8 mouse cellular contexts compared by ENCODE assay signal in the genomic region with DNA sequence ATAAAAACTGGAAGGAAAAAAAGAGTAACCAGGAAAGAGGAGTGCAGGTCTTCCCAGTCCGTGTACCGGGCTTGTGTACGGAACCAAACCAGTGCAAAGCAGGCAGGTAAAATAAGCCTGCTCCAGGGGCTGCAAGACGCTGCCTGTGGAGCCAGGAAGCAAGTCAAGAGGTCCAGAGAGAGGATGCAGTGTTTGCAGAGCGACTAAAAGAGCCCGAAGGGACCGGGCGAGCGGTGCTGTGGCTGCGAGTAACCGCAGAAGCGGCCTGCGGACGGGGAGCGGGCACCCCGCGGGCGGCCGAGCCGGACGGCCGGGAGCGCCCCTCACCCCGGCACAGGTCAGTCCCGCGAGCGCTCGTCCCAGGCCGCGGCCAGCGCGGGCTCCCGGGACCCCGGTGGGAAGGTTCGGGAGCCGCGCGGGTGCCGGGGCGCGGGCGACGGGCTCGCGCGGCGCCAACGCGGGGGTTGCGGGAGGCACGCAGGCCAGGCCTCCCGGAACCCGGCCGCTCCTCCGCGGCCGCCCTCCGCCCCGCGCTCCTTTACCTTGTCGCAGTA. TPM values are rescaled to one million over a fixed set of nuclear protein-coding genes. Genes with fewer than 3 reads are reported as not detected.
DNase-seq lines count a peak whose midpoint lies in the region; ATAC-seq lines count a peak whose summit lies in the region.

No protein-coding gene starts in this region.

- no peak for DNase-seq in heart, adult 9 months (ENCODE audit: low spot score in 2 of 2)
- DNase-seq in CD4-positive helper T cell, adult 2 months (ENCODE audit: low read depth, low spot score), result peak; percentile 49
- peak; percentile 41 for DNase-seq in brain, adult 2 months (ENCODE audit: low read depth, low spot score)
- peak; percentile 10 to 13 for DNase-seq in frontal cortex, postnatal 14 days (ENCODE audit: low spot score in 2 of 2)
- peak; percentile 27 to 64 for DNase-seq in kidney, postnatal 25 days
- DNase-seq in midbrain, embryonic 11.5 days (ENCODE audit: low spot score, missing footprints), result peak; percentile 94
- DNase-seq in thymus, postnatal 25 days, result peak; percentile 43

- peak overlapping the region; percentile 91 for H3K4me3 ChIP-seq in heart, embryonic 11.5 days (ENCODE audit: low read depth, low read length)
- peak overlapping the region; percentile 82 for H3K4me3 ChIP-seq in midbrain, embryonic 11.5 days (ENCODE audit: low read depth, low read length)

- no peaks in the 10 kb centered on the region for H3K9me3 ChIP-seq in heart, embryonic 11.5 days (replicated peaks; ENCODE audit: control insufficient read depth, low read length)
- H3K9me3 ChIP-seq in midbrain, embryonic 11.5 days (ENCODE audit: control insufficient read depth, low read length), result no peaks in the 10 kb centered on the region

- peak overlapping the region; percentile 93 for H3K27ac ChIP-seq in heart, embryonic 11.5 days (ENCODE audit: low read depth, low read length)
- H3K27ac ChIP-seq in midbrain, embryonic 11.5 days (ENCODE audit: low read depth, low read length), result peak overlapping the region; percentile 89

- H3K36me3 ChIP-seq in heart, embryonic 11.5 days (ENCODE audit: control insufficient read depth, insufficient read depth, low read length), result no peaks in the 10 kb centered on the region
- no peaks in the 10 kb centered on the region for H3K36me3 ChIP-seq in midbrain, embryonic 11.5 days (ENCODE audit: control insufficient read depth, insufficient read depth, low read length)

- no peaks in the 10 kb centered on the region for H3K27me3 ChIP-seq in heart, embryonic 11.5 days (ENCODE audit: control insufficient read depth, insufficient read depth, low read length)
- H3K27me3 ChIP-seq in midbrain, embryonic 11.5 days (ENCODE audit: control insufficient read depth, insufficient read depth, low read length), result no peaks in the 10 kb centered on the region

- WGBS in heart, embryonic 11.5 days (ENCODE audit: insufficient replicate concordance), result 0% methylated on average over 51 of the region's 61 CpGs
- under 1% methylated on average over 23 of the region's 61 CpGs for WGBS in midbrain, embryonic 11.5 days

- peaks cover 5% of the 10 kb centered on the region for H3K4me1 ChIP-seq in heart, embryonic 11.5 days (ENCODE audit: control insufficient read depth, insufficient read depth, low read length)
- H3K4me1 ChIP-seq in midbrain, embryonic 11.5 days (ENCODE audit: control insufficient read depth, insufficient read depth, low read length), result peaks cover 6% of the 10 kb centered on the region

- peak overlapping the region; percentile 95 for H3K9ac ChIP-seq in heart, embryonic 11.5 days (ENCODE audit: low read depth, low read length)
- peak overlapping the region; percentile 96 for H3K9ac ChIP-seq in midbrain, embryonic 11.5 days (ENCODE audit: low read length)

- peak overlapping the region; percentile 69 for H3K4me2 ChIP-seq in heart, embryonic 11.5 days
- peak overlapping the region; percentile 80 for H3K4me2 ChIP-seq in midbrain, embryonic 11.5 days

- ATAC-seq in heart, embryonic 11.5 days (replicated peaks; ENCODE audit: insufficient number of reproducible peaks, low FRiP score, low TSS enrichment), result peak; percentile 74
- ATAC-seq in midbrain, embryonic 11.5 days (ENCODE audit: low FRiP score), result peak; percentile 78

RNA-seq across cellular contexts. Expression of gene Bst1, which starts 37.2 kb away (rescaled TPM):
- 0.23 TPM in 1 of 2 replicates, not detected in the other for polyA plus RNA-seq in heart, embryonic 11.5 days (2014; fragmentation: Nextera tagmentation; extraction: Ambion mirVana)
- 0.12 TPM in 1 of 2 replicates, not detected in the other for polyA plus RNA-seq in midbrain, embryonic 11.5 days (2014; fragmentation: Nextera tagmentation; extraction: Ambion mirVana)

RNA-seq across cellular contexts. Expression of gene Fbxl5, which starts 39.9 kb away (rescaled TPM):
- 41.8 and 49.0 TPM in 2 replicates for polyA plus RNA-seq in heart, embryonic 11.5 days (2014; fragmentation: Nextera tagmentation; extraction: Ambion mirVana)
- polyA plus RNA-seq in midbrain, embryonic 11.5 days (2014; fragmentation: Nextera tagmentation; extraction: Ambion mirVana), result 73.1 and 79.5 TPM in 2 replicates

Comparison
In these comparisons a context has a peak if more than half of its experiments do, and no peak if none do; other contexts are left out.
1. DNase-seq: peak in CD4-positive helper T cell, adult 2 months (single experiment), brain, adult 2 months (single experiment), frontal cortex, postnatal 14 days (2 of 2), kidney, postnatal 25 days (2 of 2), midbrain, embryonic 11.5 days (single experiment) and thymus, postnatal 25 days (single experiment); none in heart, adult 9 months (0 of 2).